Mouse (Mus musculus): Measurements from ENCODE around the gene Tdrd1. TPM values are rescaled to one million over a fixed set of nuclear protein-coding genes. Genes with fewer than 3 reads are reported as not detected.

Tdrd1 gene
- total and polyA plus RNA-seq, 3 experiments: 0.07 TPM; not detected in 2

DNA sequence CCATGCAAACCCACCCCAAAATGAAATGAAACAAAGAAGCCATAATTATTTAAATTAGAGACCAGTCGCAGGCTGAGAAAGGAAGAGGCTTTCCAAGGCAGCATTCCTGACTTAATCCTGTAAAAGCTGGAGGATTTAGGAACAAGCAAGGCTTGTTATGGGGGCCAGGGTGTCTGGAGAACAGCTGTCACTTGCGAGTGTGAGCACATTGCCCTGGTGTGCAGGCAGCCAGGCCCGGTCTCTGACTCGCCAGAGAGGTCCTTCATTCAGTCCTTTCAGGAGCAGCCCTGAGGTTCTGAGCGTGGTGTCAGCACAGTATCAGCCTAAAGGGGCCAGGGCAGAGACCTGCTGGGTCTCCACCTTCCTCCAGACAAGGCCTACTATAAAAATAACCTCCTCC lies 62.6 kb downstream of the Tdrd1 start:
- no peaks in the 10 kb centered on the region for H3K27me3 ChIP-seq (replicated peaks)
- no peak overlapping the region for H3K9ac ChIP-seq (ENCODE audit: insufficient read depth, low read depth)
- H3K4me2 ChIP-seq (ENCODE audit: insufficient read depth, low read depth, poor library complexity, severe bottlenecking): no peak overlapping the region
- H3K4me1 ChIP-seq (ENCODE audit: control insufficient read depth in 1 of 2, insufficient read depth in 2 of 2): no peaks in the 10 kb centered on the region
- H3K27ac ChIP-seq (ENCODE audit: insufficient read depth, low read depth): no peak overlapping the region
- no peak overlapping the region for H3K4me3 ChIP-seq (replicated peaks in 1 of 3; ENCODE audit: low read depth in 2 of 3, low read length in 2 of 3, poor library complexity in 1 of 3)
- H3K79me2 ChIP-seq (replicated peaks; ENCODE audit: control insufficient read depth, extremely low read depth, insufficient read depth, poor library complexity, severe bottlenecking): no peaks in the 10 kb centered on the region
- TF ChIP-seq MAFK (IDR thresholded peaks at IDR 0.05; ENCODE audit: insufficient replicate concordance, low read length) (no peak), BHLHE40 (IDR thresholded peaks at IDR 0.05; ENCODE audit: low read depth, low read length) (no peak), PAX5 (IDR thresholded peaks at IDR 0.05; ENCODE audit: low read length) (no peak)
- in situ Hi-C loops (cut with MboI; ENCODE audit: low pct_ligation_motif_present, low pct_unique_long_range_greater_than_20kb, low sequenced_read_pairs): no loop called here
- no peaks in the 10 kb centered on the region for H3K9me3 ChIP-seq (replicated peaks; ENCODE audit: low read length)
- dilution Hi-C loops (cut with MboI; ENCODE audit: extremely low pct_ligation_motif_present, extremely low pct_unique_long_range_greater_than_20kb, low sequenced_read_pairs): no loop called here
- no peak for DNase-seq (ENCODE audit: extremely low read depth)
- H3K36me3 ChIP-seq (replicated peaks in 1 of 2; ENCODE audit: control insufficient read depth in 1 of 2, insufficient read depth in 1 of 2, low read length in 1 of 2): no peaks in the 10 kb centered on the region

DNA sequence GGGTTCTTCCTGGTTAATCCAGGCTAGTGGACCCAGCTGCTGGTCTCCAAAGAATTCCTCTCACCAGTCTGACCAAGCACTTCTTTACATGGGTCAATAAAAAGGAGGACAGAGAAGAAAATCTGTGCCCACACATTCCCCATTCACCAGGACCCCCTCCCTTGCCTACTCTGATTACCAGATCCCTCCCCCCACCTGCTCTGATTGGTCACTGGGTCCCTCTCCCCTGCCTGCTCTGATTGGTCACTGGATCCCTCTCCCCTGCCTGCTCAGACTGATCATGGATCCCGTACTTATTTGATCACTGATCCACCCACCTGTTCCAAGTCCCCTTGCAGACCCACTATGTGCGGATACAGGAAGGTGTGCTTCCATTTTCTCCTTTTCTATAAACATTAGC lies 65.4 kb downstream of the Tdrd1 start:
- no peak for TF ChIP-seq MAFK (IDR thresholded peaks at IDR 0.05; ENCODE audit: insufficient replicate concordance, low read length)
- TF ChIP-seq GABPA (IDR thresholded peaks at IDR 0.05; ENCODE audit: insufficient replicate concordance, low read depth, low read length): no peak
- no peak for TF ChIP-seq CTCF (conservative IDR thresholded peaks at IDR 0.05 in 1 of 2, IDR thresholded peaks at IDR 0.05 in 1 of 2; ENCODE audit: low read depth in 2 of 2, low read length in 2 of 2)
- TF ChIP-seq CHD1 (IDR thresholded peaks at IDR 0.05; ENCODE audit: low read depth, low read length): no peak
- no peak for TF ChIP-seq USF2 (conservative IDR thresholded peaks at IDR 0.05; ENCODE audit: low read depth, low read length)
- no peak for TF ChIP-seq RCOR1 (conservative IDR thresholded peaks at IDR 0.05; ENCODE audit: low read depth, low read length)
- no peak for TF ChIP-seq CHD2 (IDR thresholded peaks at IDR 0.05; ENCODE audit: low read length)
- H3K27ac ChIP-seq (ENCODE audit: insufficient read depth, low read depth): no peak overlapping the region
- no peak for DNase-seq (ENCODE audit: extremely low read depth)
- no peaks in the 10 kb centered on the region for H3K4me1 ChIP-seq (ENCODE audit: control insufficient read depth in 1 of 2, insufficient read depth in 2 of 2)
- no peak overlapping the region for H3K4me2 ChIP-seq (ENCODE audit: insufficient read depth, low read depth, poor library complexity, severe bottlenecking)
- H3K27me3 ChIP-seq (replicated peaks): no peaks in the 10 kb centered on the region
- no peaks in the 10 kb centered on the region for H3K36me3 ChIP-seq (replicated peaks in 1 of 2; ENCODE audit: control insufficient read depth in 1 of 2, insufficient read depth in 1 of 2, low read length in 1 of 2)
- H3K9me3 ChIP-seq (replicated peaks; ENCODE audit: low read length): no peaks in the 10 kb centered on the region
- H3K4me3 ChIP-seq (replicated peaks in 1 of 3; ENCODE audit: low read depth in 2 of 3, low read length in 2 of 3, poor library complexity in 1 of 3): no peak overlapping the region
- H3K9ac ChIP-seq (ENCODE audit: insufficient read depth, low read depth): no peak overlapping the region
- dilution Hi-C loops (cut with MboI; ENCODE audit: extremely low pct_ligation_motif_present, extremely low pct_unique_long_range_greater_than_20kb, low sequenced_read_pairs): no loop called here
- in situ Hi-C loops (cut with MboI; ENCODE audit: low pct_ligation_motif_present, low pct_unique_long_range_greater_than_20kb, low sequenced_read_pairs): no loop called here
- H3K79me2 ChIP-seq (replicated peaks; ENCODE audit: control insufficient read depth, extremely low read depth, insufficient read depth, poor library complexity, severe bottlenecking): no peaks in the 10 kb centered on the region

DNA sequence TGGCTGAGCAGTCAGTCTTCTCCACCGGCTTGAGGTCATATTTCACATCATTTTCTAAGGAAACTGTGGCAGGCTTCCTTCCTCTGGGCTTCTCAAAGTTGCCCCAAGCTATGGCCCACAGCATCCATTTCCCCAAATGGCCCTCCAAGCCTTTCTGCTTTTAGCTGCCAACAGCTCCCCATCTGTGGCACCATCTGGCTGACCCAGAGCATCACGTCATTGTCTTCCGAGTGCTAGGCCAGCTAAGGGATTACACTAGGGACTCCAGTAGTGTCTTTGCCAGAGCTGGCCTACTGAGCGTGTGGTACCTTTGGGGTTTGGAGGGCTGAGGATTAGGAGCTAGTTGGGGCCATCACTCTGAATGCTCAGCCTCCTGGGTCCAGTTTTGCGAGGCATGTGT lies 66.6 kb downstream of the Tdrd1 start:
- Histone ChIP-seq H3K4me3 (replicated peaks in 1 of 3; ENCODE audit: low read depth in 2 of 3, low read length in 2 of 3, poor library complexity in 1 of 3) (no peak overlapping the region), H3K36me3 (replicated peaks in 1 of 2; ENCODE audit: control insufficient read depth in 1 of 2, insufficient read depth in 1 of 2, low read length in 1 of 2) (no peaks in the 10 kb centered on the region), H3K79me2 (replicated peaks; ENCODE audit: control insufficient read depth, extremely low read depth, insufficient read depth, poor library complexity, severe bottlenecking) (no peaks in the 10 kb centered on the region), H3K9ac (ENCODE audit: insufficient read depth, low read depth) (no peak overlapping the region), H3K4me2 (ENCODE audit: insufficient read depth, low read depth, poor library complexity, severe bottlenecking) (no peak overlapping the region), H3K9me3 (replicated peaks; ENCODE audit: low read length) (no peaks in the 10 kb centered on the region), H3K4me1 (ENCODE audit: control insufficient read depth in 1 of 2, insufficient read depth in 2 of 2) (no peaks in the 10 kb centered on the region), H3K27ac (ENCODE audit: insufficient read depth, low read depth) (no peak overlapping the region), H3K27me3 (replicated peaks) (no peaks in the 10 kb centered on the region)
- in situ Hi-C loops (cut with MboI; ENCODE audit: low pct_ligation_motif_present, low pct_unique_long_range_greater_than_20kb, low sequenced_read_pairs): no loop called here
- dilution Hi-C loops (cut with MboI; ENCODE audit: extremely low pct_ligation_motif_present, extremely low pct_unique_long_range_greater_than_20kb, low sequenced_read_pairs): no loop called here
- DNase-seq (ENCODE audit: extremely low read depth): no peak
- TF ChIP-seq GABPA (IDR thresholded peaks at IDR 0.05; ENCODE audit: insufficient replicate concordance, low read depth, low read length) (no peak), BHLHE40 (IDR thresholded peaks at IDR 0.05; ENCODE audit: low read depth, low read length) (no peak), ZNF384 (IDR thresholded peaks at IDR 0.05; ENCODE audit: low read depth, low read length) (no peak), ELF1 (IDR thresholded peaks at IDR 0.05; ENCODE audit: low read depth, low read length) (no peak), CTCF (conservative IDR thresholded peaks at IDR 0.05 in 1 of 2, IDR thresholded peaks at IDR 0.05 in 1 of 2; ENCODE audit: low read depth in 2 of 2, low read length in 2 of 2) (no peak)
